Mouse (Mus musculus) neural tube, embryonic 11.5 days (tissue): Measurements from ENCODE around the gene Gm45753. TPM values are rescaled to one million over a fixed set of nuclear protein-coding genes. Genes with fewer than 3 reads are reported as not detected.
"Not testable (repeated sequence)": the region's sequence is repeated elsewhere in the genome, so short reads cannot be mapped to it uniquely, and the experiment has no call there.

Source experiments
- ATAC-seq: fragments of 200-750 bp; cut with Nextera tagmentation; 2 replicates; pipeline ENCODE4 v1.8.0; 2017; ENCODE audit warnings: moderate number of reproducible peaks, mild to moderate bottlenecking, moderate TSS enrichment, moderate library complexity; ENCODE audit not compliant: insufficient read depth, low FRiP score, low TSS enrichment
- DNase-seq: peaks from one replicate; pipeline ENCODE4 v3.0.0-alpha.2; 2015; ENCODE audit warnings: low spot score
- H3K27ac ChIP-seq: fragments of 300-500 bp; sonication (generic); 2 replicates; pipeline ENCODE4 v1.5.1; 2014; ENCODE audit warnings: low read depth, mild to moderate bottlenecking, low read length
- H3K27me3 ChIP-seq: fragments of 300-500 bp; sonication (generic); 2 replicates; pipeline ENCODE4 v1.6.1; 2014; ENCODE audit warnings: mild to moderate bottlenecking, low read length, mixed read lengths; ENCODE audit not compliant: control insufficient read depth, insufficient read depth
- H3K36me3 ChIP-seq: fragments of 300-500 bp; sonication (generic); 2 replicates; pipeline ENCODE4 v1.6.1; 2014; ENCODE audit warnings: mild to moderate bottlenecking, low read length, moderate library complexity, mixed read lengths; ENCODE audit not compliant: control insufficient read depth, insufficient read depth
- H3K4me1 ChIP-seq: fragments of 300-500 bp; sonication (generic); 2 replicates; pipeline ENCODE4 v1.6.1; 2014; ENCODE audit warnings: low read length, mixed read lengths; ENCODE audit not compliant: control insufficient read depth, insufficient read depth
- H3K4me2 ChIP-seq: fragments of 300-500 bp; sonication (generic); 2 replicates; pipeline ENCODE4 v1.6.1; 2014; ENCODE audit warnings: low read depth, mild to moderate bottlenecking, moderate library complexity
- H3K4me3 ChIP-seq: fragments of 300-500 bp; sonication (generic); 2 replicates; pipeline ENCODE4 v1.5.1; 2014; ENCODE audit warnings: low read depth, low read length
- H3K9ac ChIP-seq: fragments of 300-500 bp; sonication (generic); 2 replicates; pipeline ENCODE4 v1.6.1; 2014; ENCODE audit warnings: mild to moderate bottlenecking, low read length
- H3K9me3 ChIP-seq: fragments of 300-500 bp; sonication (generic); 2 replicates; pipeline ENCODE4 v1.6.1; 2016; ENCODE audit warnings: low read length; ENCODE audit not compliant: control insufficient read depth
- WGBS: fragments of 180-500 bp; shearing (Covaris S2); extraction: QIAGEN DNeasy Blood & Tissue Kit; methylation state at CpG from one replicate; pipeline ENCODE4 v1.1.7; 2014; 5-methylcytosine and 5-hydroxymethylcytosine counted together
- polyA plus RNA-seq: library from polyadenylated mRNA; unstranded; fragments of >200 nt; fragmentation: Nextera tagmentation; extraction: Ambion mirVana; gene quantifications from 2 replicates; pipeline ENCODE4 v1.2.1, GENCODE M21; 2014

Gene Gm45753
- polyA plus RNA-seq, 1 experiment from 2014 or later, result not detected

- no peaks in the 10 kb centered on the region for H3K9me3 ChIP-seq
- no peak for ATAC-seq
- 93% methylated on average over 6 of the region's 6 CpGs for WGBS
Observed at GRCm38 (mm10) chr8:45329206-45329980, 21.1 kb upstream of the Gm45753 start.

GRCm38 (mm10) chr8:45327076-45327475, 18.8 kb upstream of the Gm45753 start:
- H3K9ac ChIP-seq, H3K9me3 ChIP-seq, DNase-seq, H3K27ac ChIP-seq, H3K4me1 ChIP-seq, H3K36me3 ChIP-seq, H3K4me3 ChIP-seq, ATAC-seq, H3K4me2 ChIP-seq, H3K27me3 ChIP-seq: not testable (repeated sequence)

More at GRCm38 (mm10) chr8:45329206-45329980, 21.1 kb upstream of the Gm45753 start:
- DNase-seq, result no peak
- H3K27ac ChIP-seq, result no peak overlapping the region
- no peak overlapping the region for H3K4me3 ChIP-seq
- H3K9ac ChIP-seq, result no peak overlapping the region
- no peaks in the 10 kb centered on the region for H3K36me3 ChIP-seq
- no peaks in the 10 kb centered on the region for H3K4me1 ChIP-seq
- no peak overlapping the region for H3K4me2 ChIP-seq
- no peaks in the 10 kb centered on the region; the same call in 1 of the 2 replicates for H3K27me3 ChIP-seq

GRCm38 (mm10) chr8:45324151-45324550, 15.9 kb upstream of the Gm45753 start:
- DNase-seq (no peak), ATAC-seq (no peak)
- Histone ChIP-seq H3K27me3 (no peaks in the 10 kb centered on the region), H3K36me3 (no peaks in the 10 kb centered on the region), H3K9me3 (no peaks in the 10 kb centered on the region), H3K4me2 (no peak overlapping the region), H3K4me3 (no peak overlapping the region), H3K27ac (no peak overlapping the region), H3K4me1 (no peaks in the 10 kb centered on the region), H3K9ac (no peak overlapping the region)
- 83% methylated on average over 4 of the region's 4 CpGs for WGBS

- Histone ChIP-seq H3K36me3 (no peaks in the 10 kb centered on the region), H3K27ac (no peak overlapping the region), H3K9ac (no peak overlapping the region), H3K4me3 (no peak overlapping the region), H3K4me2 (no peak overlapping the region), H3K27me3 (no peaks in the 10 kb centered on the region), H3K9me3 (no peaks in the 10 kb centered on the region), H3K4me1 (no peaks in the 10 kb centered on the region)
- WGBS, result 84% methylated on average over 2 of the region's 2 CpGs
- ATAC-seq (no peak), DNase-seq (no peak)
Observed at GRCm38 (mm10) chr8:45321365-45321764, 13.1 kb upstream of the Gm45753 start.

- H3K4me3 ChIP-seq, result no peak overlapping the region
- no peaks in the 10 kb centered on the region for H3K27me3 ChIP-seq
- H3K27ac ChIP-seq, result no peak overlapping the region
- ATAC-seq (no peak), DNase-seq (no peak)
- 75% methylated on average over 1 of the region's 1 CpGs for WGBS
- H3K9ac ChIP-seq, result no peak overlapping the region
- no peaks in the 10 kb centered on the region for H3K36me3 ChIP-seq
- no peaks in the 10 kb centered on the region for H3K4me1 ChIP-seq
- no peaks in the 10 kb centered on the region for H3K9me3 ChIP-seq
- H3K4me2 ChIP-seq, result no peak overlapping the region
Observed at GRCm38 (mm10) chr8:45320930-45321329, 12.7 kb upstream of the Gm45753 start.

GRCm38 (mm10) chr8:45310967-45311366, 2.7 kb upstream of the Gm45753 start:
- H3K4me1 ChIP-seq, result no peaks in the 10 kb centered on the region
- no peaks in the 10 kb centered on the region for H3K27me3 ChIP-seq
- no peaks in the 10 kb centered on the region for H3K9me3 ChIP-seq
- no peak overlapping the region for H3K27ac ChIP-seq
- H3K4me2 ChIP-seq, result no peak overlapping the region
- no peak overlapping the region for H3K9ac ChIP-seq
- no peaks in the 10 kb centered on the region for H3K36me3 ChIP-seq
- DNase-seq, result no peak
- H3K4me3 ChIP-seq, result no peak overlapping the region
- ATAC-seq, result no peak
- 94% methylated on average over 4 of the region's 4 CpGs for WGBS

- H3K4me3 ChIP-seq, result no peak overlapping the region
- H3K9ac ChIP-seq, result no peak overlapping the region
- no peaks in the 10 kb centered on the region for H3K4me1 ChIP-seq
- no peaks in the 10 kb centered on the region for H3K36me3 ChIP-seq
- no peak overlapping the region for H3K4me2 ChIP-seq
- DNase-seq (no peak), ATAC-seq (no peak)
- no peaks in the 10 kb centered on the region for H3K27me3 ChIP-seq
- 68% methylated on average over 1 of the region's 1 CpGs for WGBS
- H3K27ac ChIP-seq, result no peak overlapping the region
- H3K9me3 ChIP-seq, result no peaks in the 10 kb centered on the region
Observed at GRCm38 (mm10) chr8:45305479-45305878, 2.8 kb downstream of the Gm45753 start.

- no peaks in the 10 kb centered on the region for H3K36me3 ChIP-seq
- no peak overlapping the region for H3K4me2 ChIP-seq
- H3K9me3 ChIP-seq, result no peaks in the 10 kb centered on the region
- no peak for DNase-seq
- ATAC-seq, result no peak
- no peak overlapping the region for H3K27ac ChIP-seq
- WGBS, result 92% methylated on average over 3 of the region's 3 CpGs
- no peak overlapping the region for H3K9ac ChIP-seq
- H3K27me3 ChIP-seq, result no peaks in the 10 kb centered on the region
- no peak overlapping the region for H3K4me3 ChIP-seq
- no peaks in the 10 kb centered on the region for H3K4me1 ChIP-seq
Observed at GRCm38 (mm10) chr8:45304354-45304753, 3.9 kb downstream of the Gm45753 start.

GRCm38 (mm10) chr8:45302390-45302789, 5.9 kb downstream of the Gm45753 start:
- Histone ChIP-seq H3K36me3 (no peaks in the 10 kb centered on the region), H3K27me3 (no peaks in the 10 kb centered on the region), H3K27ac (no peak overlapping the region), H3K4me2 (no peak overlapping the region), H3K9ac (no peak overlapping the region), H3K9me3 (no peaks in the 10 kb centered on the region), H3K4me3 (no peak overlapping the region), H3K4me1 (no peaks in the 10 kb centered on the region)
- DNase-seq (no peak), ATAC-seq (no peak)
- 70% methylated on average over 8 of the region's 8 CpGs for WGBS
